Mouse (Mus musculus) liver, adult 2 months (tissue): ENCODE data around the gene Rhox2c.
"Not testable (repeated sequence)": the region's sequence is repeated elsewhere in the genome, so short reads cannot be mapped to it uniquely, and the experiment has no call there.

ENCODE experiments used
- CTCF ChIP-seq: fragments of 200-500 bp; IDR thresholded peaks from 2 replicates; pipeline ENCODE4 v1.5.1; 2011; ENCODE audit warnings: low read depth, low read length, control low read depth
- POLR2A ChIP-seq: fragments of 200-500 bp; IDR thresholded peaks from 2 replicates; pipeline ENCODE4 v1.6.1; 2011; ENCODE audit warnings: low read length, control low read depth; ENCODE audit not compliant: insufficient read depth; ENCODE audit errors: extremely low read depth

GRCm38 (mm10) chrX:37411767-37412166, 41.7 kb upstream of the Rhox2c start, which contains the start of gene Rhox2b:
- not testable (repeated sequence) for TF ChIP-seq CTCF, POLR2A
